Mouse (Mus musculus): ENCODE data around the gene Fes.

The Fes gene

GRCm38 (mm10) chr7:80375376-80376039 lies 12.2 kb downstream of the Fes start:
- in situ Hi-C loops (cut with MboI, MseI), result loop anchor here (5.0 kb wide), 1 partner anchor 38 kb away; no protein-coding TSS in a partner anchor

GRCm38 (mm10) chr7:80374733-80375132 lies 13.0 kb downstream of the Fes start:
- in situ Hi-C loops (cut with MboI, MseI), result loop anchor here (5.0 kb wide), 1 partner anchor 37 kb away; no protein-coding TSS in a partner anchor

- in situ Hi-C loops (cut with MboI, MseI), result no loop called here
Observed at GRCm38 (mm10) chr7:80374280-80374679, 13.5 kb downstream of the Fes start.

- in situ Hi-C loops (cut with MboI, MseI), result no loop called here
Observed at GRCm38 (mm10) chr7:80373850-80374249, 13.9 kb downstream of the Fes start.

GRCm38 (mm10) chr7:80373352-80373751 lies 14.4 kb downstream of the Fes start:
- in situ Hi-C loops (cut with MboI, MseI), result no loop called here

GRCm38 (mm10) chr7:80372667-80373066 lies 15.1 kb downstream of the Fes start:
- in situ Hi-C loops (cut with MboI, MseI), result no loop called here

GRCm38 (mm10) chr7:80372166-80372565 lies 15.6 kb downstream of the Fes start:
- in situ Hi-C loops (cut with MboI, MseI), result no loop called here

GRCm38 (mm10) chr7:80371041-80371751 lies 16.6 kb downstream of the Fes start, which contains the start of gene Man2a2:
Gene Man2a2, minus strand, starts transcription at chr7:80371375.
- in situ Hi-C loops (cut with MboI, MseI), result no loop called here

GRCm38 (mm10) chr7:80370649-80371040 lies 17.1 kb downstream of the Fes start:
- in situ Hi-C loops (cut with MboI, MseI), result no loop called here

GRCm38 (mm10) chr7:80369967-80370431 lies 17.7 kb downstream of the Fes start:
- in situ Hi-C loops (cut with MboI, MseI), result no loop called here

- in situ Hi-C loops (cut with MboI, MseI), result no loop called here
Observed at GRCm38 (mm10) chr7:80369461-80369860, 18.3 kb downstream of the Fes start.

GRCm38 (mm10) chr7:80368635-80369421 lies 18.9 kb downstream of the Fes start:
- in situ Hi-C loops (cut with MboI, MseI), result no loop called here

- in situ Hi-C loops (cut with MboI, MseI), result no loop called here
Observed at GRCm38 (mm10) chr7:80368009-80368408, 19.7 kb downstream of the Fes start.

GRCm38 (mm10) chr7:80367232-80367631 lies 20.5 kb downstream of the Fes start:
- in situ Hi-C loops (cut with MboI, MseI), result no loop called here

GRCm38 (mm10) chr7:80365759-80366158 lies 22.0 kb downstream of the Fes start:
- in situ Hi-C loops (cut with MboI, MseI), result no loop called here

- in situ Hi-C loops (cut with MboI, MseI), result no loop called here
Observed at GRCm38 (mm10) chr7:80360435-80360834, 27.3 kb downstream of the Fes start.

GRCm38 (mm10) chr7:80358039-80358438 lies 29.7 kb downstream of the Fes start:
- in situ Hi-C loops (cut with MboI, MseI), result no loop called here

- in situ Hi-C loops (cut with MboI, MseI), result no loop called here
Observed at GRCm38 (mm10) chr7:80357156-80357555, 30.6 kb downstream of the Fes start.

GRCm38 (mm10) chr7:80356351-80356750 lies 31.4 kb downstream of the Fes start:
- in situ Hi-C loops (cut with MboI, MseI), result no loop called here

- in situ Hi-C loops (cut with MboI, MseI), result no loop called here
Observed at GRCm38 (mm10) chr7:80352920-80353319, 34.8 kb downstream of the Fes start.

- in situ Hi-C loops (cut with MboI, MseI), result no loop called here
Observed at GRCm38 (mm10) chr7:80350808-80351207, 36.9 kb downstream of the Fes start.

Data from T-helper 1 cell (primary cell).